Mouse (Mus musculus) lung, postnatal 0 days (tissue): ENCODE results near the gene Gm20532.

Experiments used
- CTCF ChIP-seq: IDR thresholded peaks from 2 replicates; pipeline ENCODE4 v1.5.1; 2016; ENCODE audit warnings: antibody characterized with exemption, mild to moderate bottlenecking
- EP300 ChIP-seq: IDR thresholded peaks from 2 replicates; pipeline ENCODE4 v1.6.1; 2016; ENCODE audit warnings: antibody characterized with exemption, mild to moderate bottlenecking, control low read depth

- no peak for TF ChIP-seq CTCF
- TF ChIP-seq EP300: no peak
Measured at GRCm38 (mm10) chr2:26590282-26590681, 3.8 kb downstream of the Gm20532 start.
